Mouse (Mus musculus) liver, embryonic 16.5 days (tissue): Measurements from ENCODE around the gene Rad54l2. TPM values are rescaled to one million over a fixed set of nuclear protein-coding genes. Genes with fewer than 3 reads are reported as not detected.

ENCODE experiments used
- ATAC-seq: fragments of 200-750 bp; cut with Nextera tagmentation; 2 replicates; pipeline ENCODE4 v1.8.0; 2017; ENCODE audit warnings: low read depth, mild to moderate bottlenecking, moderate number of reproducible peaks, moderate library complexity
- H3K27ac ChIP-seq: fragments of 300-500 bp; sonication (generic); 2 replicates; pipeline ENCODE4 v1.5.1; 2014; ENCODE audit warnings: mild to moderate bottlenecking, low read length
- H3K27me3 ChIP-seq: fragments of 300-500 bp; sonication (generic); 2 replicates; pipeline ENCODE4 v1.6.1; 2014; ENCODE audit warnings: low read depth, low read length, mixed read lengths; ENCODE audit not compliant: control insufficient read depth, insufficient read depth
- H3K36me3 ChIP-seq: fragments of 300-500 bp; sonication (generic); 2 replicates; pipeline ENCODE4 v1.6.1; 2014; ENCODE audit warnings: mild to moderate bottlenecking; ENCODE audit not compliant: control insufficient read depth, insufficient read depth
- H3K4me1 ChIP-seq: fragments of 300-500 bp; sonication (generic); 2 replicates; pipeline ENCODE4 v1.6.1; 2014; ENCODE audit warnings: low read depth, low read length, mixed read lengths; ENCODE audit not compliant: control insufficient read depth
- H3K4me2 ChIP-seq: fragments of 300-500 bp; sonication (generic); 2 replicates; pipeline ENCODE4 v1.6.1; 2014; ENCODE audit warnings: low read depth, low read length, mixed read lengths
- H3K4me3 ChIP-seq: fragments of 300-500 bp; sonication (generic); 2 replicates; pipeline ENCODE4 v1.5.1; 2014; ENCODE audit warnings: low read depth, mild to moderate bottlenecking, low read length
- H3K9ac ChIP-seq: fragments of 300-500 bp; sonication (generic); 2 replicates; pipeline ENCODE4 v1.6.1; 2014; ENCODE audit warnings: low read depth, low read length
- H3K9me3 ChIP-seq: fragments of 300-500 bp; sonication (generic); replicated peaks from 2 replicates; pipeline ENCODE4 v1.6.1; 2016; ENCODE audit warnings: low read length; ENCODE audit not compliant: control insufficient read depth
- WGBS: fragments of 180-500 bp; shearing (Covaris S2); extraction: QIAGEN DNeasy Blood & Tissue Kit; methylation state at CpG from one replicate; pipeline ENCODE4 v1.1.7; 2014; ENCODE audit not compliant: insufficient replicate concordance; 5-methylcytosine and 5-hydroxymethylcytosine counted together
- polyA plus RNA-seq: library from polyadenylated mRNA; unstranded; fragments of >200 nt; fragmentation: Nextera tagmentation; extraction: Ambion mirVana; gene quantifications from 2 replicates; pipeline ENCODE4 v1.2.1, GENCODE M21; 2015

Gene Rad54l2
- polyA plus RNA-seq, 1 experiment from 2014 or later, result 1.5 TPM

GRCm38 (mm10) chr9:106676571-106676970 lies 112.4 kb downstream of the Rad54l2 start:
- Histone ChIP-seq H3K4me1 (peaks cover 9% of the 10 kb centered on the region), H3K9ac (no peak overlapping the region), H3K4me3 (no peak overlapping the region), H3K27ac (no peak overlapping the region), H3K27me3 (no peaks in the 10 kb centered on the region), H3K36me3 (no peaks in the 10 kb centered on the region; the same call in 1 of the 2 replicates), H3K4me2 (no peak overlapping the region), H3K9me3 (no peaks in the 10 kb centered on the region)
- 66% methylated on average over 4 of the region's 4 CpGs for WGBS
- no peak for ATAC-seq

- no peak for ATAC-seq
- WGBS, result 60% methylated on average over 9 of the region's 9 CpGs
- H3K4me1 ChIP-seq, result peaks cover 9% of the 10 kb centered on the region
- H3K36me3 ChIP-seq, result no peaks in the 10 kb centered on the region
- no peak overlapping the region for H3K4me3 ChIP-seq
- no peak overlapping the region for H3K9ac ChIP-seq
- H3K27me3 ChIP-seq, result no peaks in the 10 kb centered on the region
- H3K4me2 ChIP-seq, result no peak overlapping the region
- no peaks in the 10 kb centered on the region for H3K9me3 ChIP-seq
- no peak overlapping the region for H3K27ac ChIP-seq
Observed at GRCm38 (mm10) chr9:106675965-106676364, 113.0 kb downstream of the Rad54l2 start.

- Histone ChIP-seq H3K27ac (no peak overlapping the region), H3K27me3 (no peaks in the 10 kb centered on the region), H3K36me3 (no peaks in the 10 kb centered on the region), H3K4me2 (no peak overlapping the region), H3K4me3 (no peak overlapping the region), H3K9ac (no peak overlapping the region), H3K4me1 (peaks cover 9% of the 10 kb centered on the region), H3K9me3 (no peaks in the 10 kb centered on the region)
- peak; percentile 49; the same call in 1 of the 2 replicates for ATAC-seq
- 2% methylated on average over 1 of the region's 1 CpGs for WGBS
Observed at GRCm38 (mm10) chr9:106675480-106675879, 113.5 kb downstream of the Rad54l2 start.

GRCm38 (mm10) chr9:106673860-106674259 lies 115.1 kb downstream of the Rad54l2 start:
- Histone ChIP-seq H3K27me3 (no peaks in the 10 kb centered on the region), H3K4me2 (no peak overlapping the region), H3K27ac (no peak overlapping the region), H3K4me1 (peaks cover 9% of the 10 kb centered on the region), H3K9me3 (no peaks in the 10 kb centered on the region), H3K36me3 (no peaks in the 10 kb centered on the region), H3K4me3 (no peak overlapping the region), H3K9ac (no peak overlapping the region)
- ATAC-seq, result peak; percentile 38; the same call in 1 of the 2 replicates
- WGBS, result 77% methylated on average over 2 of the region's 2 CpGs

- H3K9ac ChIP-seq, result no peak overlapping the region
- 73% methylated on average over 6 of the region's 6 CpGs for WGBS
- H3K4me1 ChIP-seq, result no peaks in the 10 kb centered on the region
- no peaks in the 10 kb centered on the region for H3K9me3 ChIP-seq
- no peak for ATAC-seq
- H3K4me3 ChIP-seq, result no peak overlapping the region
- H3K27me3 ChIP-seq, result no peaks in the 10 kb centered on the region
- peaks cover 4% of the 10 kb centered on the region; the same call in 1 of the 2 replicates for H3K36me3 ChIP-seq
- H3K27ac ChIP-seq, result no peak overlapping the region
- no peak overlapping the region for H3K4me2 ChIP-seq
Observed at GRCm38 (mm10) chr9:106664856-106665255, 124.1 kb downstream of the Rad54l2 start.

DNA sequence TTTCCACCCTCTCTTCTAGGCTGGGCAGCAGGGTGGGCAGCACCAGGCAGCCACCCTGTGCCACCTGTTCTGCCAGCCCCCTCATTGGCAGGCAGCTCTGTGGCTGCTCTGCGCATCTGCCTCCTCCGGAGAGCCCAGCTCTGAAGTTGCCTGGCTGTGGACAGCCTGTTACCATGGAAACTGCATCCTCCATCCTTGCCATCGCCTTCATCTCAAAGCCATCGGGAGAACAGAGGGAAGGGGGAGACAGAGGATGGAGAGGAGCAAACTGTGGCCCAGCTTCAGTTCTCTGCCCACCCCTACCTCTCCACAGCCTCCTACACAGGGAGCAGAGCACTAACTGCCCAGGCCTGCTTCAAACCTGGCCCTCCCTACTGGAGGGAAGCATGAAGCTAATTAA lies 124.6 kb downstream of the Rad54l2 start:
- Histone ChIP-seq H3K27me3 (no peaks in the 10 kb centered on the region), H3K9ac (no peak overlapping the region), H3K4me2 (no peak overlapping the region), H3K4me3 (no peak overlapping the region), H3K9me3 (no peaks in the 10 kb centered on the region), H3K27ac (no peak overlapping the region), H3K4me1 (no peaks in the 10 kb centered on the region), H3K36me3 (peaks cover 4% of the 10 kb centered on the region; the same call in 1 of the 2 replicates)
- ATAC-seq, result no peak
- WGBS, result 72% methylated on average over 4 of the region's 4 CpGs

DNA sequence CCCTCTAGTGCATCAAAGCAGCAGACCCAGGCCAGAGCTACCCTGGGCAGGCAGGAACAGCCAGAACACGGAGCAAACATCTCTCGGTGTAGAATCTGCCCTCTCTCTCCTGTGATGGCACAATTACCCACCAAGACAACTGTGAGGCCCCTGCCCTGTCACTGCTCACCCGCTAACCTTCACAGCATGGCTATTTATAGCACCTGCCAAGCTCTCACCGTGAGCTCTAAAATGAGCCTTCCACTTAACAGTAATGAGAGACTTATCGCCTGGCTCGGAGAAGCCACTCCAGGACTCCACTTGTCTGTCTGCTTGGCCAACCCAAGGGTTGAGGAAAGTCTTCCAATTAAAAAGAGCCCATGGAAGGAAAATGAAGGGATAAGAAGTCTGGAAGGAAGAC lies 125.8 kb downstream of the Rad54l2 start:
- 72% methylated on average over 6 of the region's 6 CpGs for WGBS
- no peak overlapping the region for H3K4me3 ChIP-seq
- H3K36me3 ChIP-seq, result peaks cover 4% of the 10 kb centered on the region; the same call in 1 of the 2 replicates
- no peak for ATAC-seq
- no peaks in the 10 kb centered on the region for H3K27me3 ChIP-seq
- no peak overlapping the region for H3K27ac ChIP-seq
- no peak overlapping the region for H3K9ac ChIP-seq
- no peaks in the 10 kb centered on the region for H3K9me3 ChIP-seq
- H3K4me1 ChIP-seq, result no peaks in the 10 kb centered on the region
- H3K4me2 ChIP-seq, result no peak overlapping the region

- Histone ChIP-seq H3K27ac (no peak overlapping the region), H3K36me3 (peaks cover 4% of the 10 kb centered on the region; the same call in 1 of the 2 replicates), H3K4me2 (no peak overlapping the region), H3K9me3 (no peaks in the 10 kb centered on the region), H3K4me3 (no peak overlapping the region), H3K9ac (no peak overlapping the region), H3K4me1 (no peaks in the 10 kb centered on the region), H3K27me3 (peaks cover 16% of the 10 kb centered on the region)
- 61% methylated on average over 1 of the region's 1 CpGs for WGBS
- ATAC-seq, result no peak
Observed at GRCm38 (mm10) chr9:106659935-106660334, 129.1 kb downstream of the Rad54l2 start.

DNA sequence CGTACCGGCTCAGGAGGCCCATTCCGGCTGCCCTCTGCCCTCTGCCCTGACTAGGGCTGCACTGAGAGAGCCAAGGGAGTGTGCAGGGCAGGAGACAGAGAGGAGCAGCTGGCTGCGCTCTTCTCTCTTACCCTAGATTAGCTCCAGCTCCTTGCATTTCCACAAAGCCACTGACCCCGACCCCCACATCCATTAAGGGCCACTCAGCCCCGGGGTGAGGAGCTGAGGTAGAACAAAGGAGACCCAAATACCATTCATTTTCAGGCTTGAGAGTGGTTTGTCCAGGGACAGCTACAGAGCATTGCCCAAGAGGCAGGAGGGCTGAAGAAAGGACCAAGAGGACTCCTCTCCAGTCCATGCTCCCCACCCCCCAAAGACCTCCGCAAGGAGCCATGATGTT lies 129.6 kb downstream of the Rad54l2 start:
- H3K4me1 ChIP-seq, result no peaks in the 10 kb centered on the region
- peaks cover 21% of the 10 kb centered on the region for H3K27me3 ChIP-seq
- WGBS, result 76% methylated on average over 7 of the region's 7 CpGs
- H3K4me2 ChIP-seq, result no peak overlapping the region
- H3K27ac ChIP-seq, result no peak overlapping the region
- H3K9me3 ChIP-seq, result no peaks in the 10 kb centered on the region
- ATAC-seq, result no peak
- H3K4me3 ChIP-seq, result no peak overlapping the region
- H3K9ac ChIP-seq, result no peak overlapping the region
- peaks cover 4% of the 10 kb centered on the region; the same call in 1 of the 2 replicates for H3K36me3 ChIP-seq
